Mouse (Mus musculus): ENCODE data around the gene Gm42742. TPM values are rescaled to one million over a fixed set of nuclear protein-coding genes. Genes with fewer than 3 reads are reported as not detected.

Gene Gm42742
- polyA plus RNA-seq, 1 experiment = 20.8 TPM

GRCm38 (mm10) chr7:127021563-127022527 is 948 bp upstream of the Gm42742 start:
- H3K36me3 ChIP-seq (ENCODE audit: control insufficient read depth) = peaks cover 46% of the 10 kb centered on the region
- H3K27me3 ChIP-seq (ENCODE audit: control insufficient read depth) = peaks cover 7% of the 10 kb centered on the region
- peaks cover 64% of the 10 kb centered on the region for H3K4me1 ChIP-seq (ENCODE audit: control insufficient read depth)
- H3K9me3 ChIP-seq (ENCODE audit: control insufficient read depth, low read length) = no peaks in the 10 kb centered on the region
- TF ChIP-seq GATA1 (IDR thresholded peaks at IDR 0.05; ENCODE audit: low read length) = no peak
- peak overlapping the region; percentile 34 for H3K4me3 ChIP-seq (replicated peaks)

- Histone ChIP-seq H3K27me3 (ENCODE audit: control insufficient read depth) (peaks cover 7% of the 10 kb centered on the region), H3K36me3 (ENCODE audit: control insufficient read depth) (peaks cover 49% of the 10 kb centered on the region), H3K4me1 (ENCODE audit: control insufficient read depth) (peaks cover 74% of the 10 kb centered on the region), H3K9me3 (ENCODE audit: control insufficient read depth, low read length) (no peaks in the 10 kb centered on the region), H3K4me3 (replicated peaks) (peak overlapping the region; percentile 34)
- TF ChIP-seq TAL1 (IDR thresholded peaks at IDR 0.05; ENCODE audit: low read length) (no peak), GATA1 (IDR thresholded peaks at IDR 0.05; ENCODE audit: low read length) (no peak)
Observed at GRCm38 (mm10) chr7:127020491-127020890, 406 bp downstream of the Gm42742 start.

GRCm38 (mm10) chr7:127020031-127020430 is 866 bp downstream of the Gm42742 start:
- TF ChIP-seq GATA1 (IDR thresholded peaks at IDR 0.05; ENCODE audit: low read length) (no peak), TAL1 (IDR thresholded peaks at IDR 0.05; ENCODE audit: low read length) (no peak)
- Histone ChIP-seq H3K4me3 (replicated peaks) (no peak overlapping the region), H3K9me3 (ENCODE audit: control insufficient read depth, low read length) (no peaks in the 10 kb centered on the region), H3K36me3 (ENCODE audit: control insufficient read depth) (peaks cover 49% of the 10 kb centered on the region), H3K4me1 (ENCODE audit: control insufficient read depth) (peaks cover 74% of the 10 kb centered on the region), H3K27me3 (ENCODE audit: control insufficient read depth) (peaks cover 7% of the 10 kb centered on the region)

- Histone ChIP-seq H3K4me1 (ENCODE audit: control insufficient read depth) (peaks cover 74% of the 10 kb centered on the region), H3K9me3 (ENCODE audit: control insufficient read depth, low read length) (no peaks in the 10 kb centered on the region), H3K36me3 (ENCODE audit: control insufficient read depth) (peaks cover 49% of the 10 kb centered on the region), H3K27me3 (ENCODE audit: control insufficient read depth) (peaks cover 7% of the 10 kb centered on the region), H3K4me3 (replicated peaks) (no peak overlapping the region)
- TF ChIP-seq GATA1 (IDR thresholded peaks at IDR 0.05; ENCODE audit: low read length) (no peak), TAL1 (IDR thresholded peaks at IDR 0.05; ENCODE audit: low read length) (no peak)
Observed at GRCm38 (mm10) chr7:127019306-127019960, 1.5 kb downstream of the Gm42742 start.

GRCm38 (mm10) chr7:127018416-127019305 is 2.2 kb downstream of the Gm42742 start:
- no peak overlapping the region for H3K4me3 ChIP-seq (replicated peaks)
- H3K36me3 ChIP-seq (ENCODE audit: control insufficient read depth) = peaks cover 47% of the 10 kb centered on the region
- peaks cover 73% of the 10 kb centered on the region for H3K4me1 ChIP-seq (ENCODE audit: control insufficient read depth)
- H3K9me3 ChIP-seq (ENCODE audit: control insufficient read depth, low read length) = no peaks in the 10 kb centered on the region
- peaks cover 7% of the 10 kb centered on the region for H3K27me3 ChIP-seq (ENCODE audit: control insufficient read depth)
- TF ChIP-seq GATA1 (IDR thresholded peaks at IDR 0.05; ENCODE audit: low read length) (no peak), TAL1 (IDR thresholded peaks at IDR 0.05; ENCODE audit: low read length) (no peak)

GRCm38 (mm10) chr7:127017950-127018345 is 2.9 kb downstream of the Gm42742 start:
- H3K36me3 ChIP-seq (ENCODE audit: control insufficient read depth) = peaks cover 47% of the 10 kb centered on the region
- H3K27me3 ChIP-seq (ENCODE audit: control insufficient read depth) = peaks cover 7% of the 10 kb centered on the region
- H3K4me1 ChIP-seq (ENCODE audit: control insufficient read depth) = peaks cover 73% of the 10 kb centered on the region
- no peak overlapping the region for H3K4me3 ChIP-seq (replicated peaks)
- TF ChIP-seq TAL1 (IDR thresholded peaks at IDR 0.05; ENCODE audit: low read length) (no peak), GATA1 (IDR thresholded peaks at IDR 0.05; ENCODE audit: low read length) (no peak)
- H3K9me3 ChIP-seq (ENCODE audit: control insufficient read depth, low read length) = no peaks in the 10 kb centered on the region

GRCm38 (mm10) chr7:127016971-127017949 is 3.6 kb downstream of the Gm42742 start, which contains the start of gene Pagr1a:
Gene Pagr1a (minus strand): TSS chr7:127017352.
- peaks cover 46% of the 10 kb centered on the region for H3K36me3 ChIP-seq (ENCODE audit: control insufficient read depth)
- peak within 1 kb of the TSS; percentile 81 for H3K4me3 ChIP-seq (replicated peaks)
- TF ChIP-seq GATA1 (IDR thresholded peaks at IDR 0.05; ENCODE audit: low read length) = no peak
- no peak for TF ChIP-seq TAL1 (IDR thresholded peaks at IDR 0.05; ENCODE audit: low read length)
- peaks cover 7% of the 10 kb centered on the region for H3K27me3 ChIP-seq (ENCODE audit: control insufficient read depth)
- no peaks in the 10 kb centered on the region for H3K9me3 ChIP-seq (ENCODE audit: control insufficient read depth, low read length)
- H3K4me1 ChIP-seq (ENCODE audit: control insufficient read depth) = peaks cover 71% of the 10 kb centered on the region

Data from erythroblast, embryonic 14.5 days (primary cell).